Mouse (Mus musculus) embryonic fibroblast, embryonic 13.5 days (primary cell): Measurements from ENCODE around the gene Ddx54. TPM values are rescaled to one million over a fixed set of nuclear protein-coding genes. Genes with fewer than 3 reads are reported as not detected.

Source experiments
- H3K27ac ChIP-seq: 2 replicates; pipeline ENCODE4 v1.5.1; 2012; ENCODE audit warnings: low read length, control low read depth, inconsistent platforms; ENCODE audit not compliant: insufficient read depth
- H3K4me1 ChIP-seq: 2 replicates; pipeline ENCODE4 v1.6.1; 2011; ENCODE audit warnings: low read length; ENCODE audit not compliant: control insufficient read depth, insufficient read depth
- H3K4me3 ChIP-seq: 2 replicates; pipeline ENCODE4 v1.5.1; 2011; ENCODE audit warnings: mild to moderate bottlenecking, control low read depth, low read length; ENCODE audit not compliant: insufficient read depth
- CTCF ChIP-seq: IDR thresholded peaks from 2 replicates; pipeline ENCODE4 v1.5.1; 2011; ENCODE audit warnings: mild to moderate bottlenecking, control low read depth, low read length, moderate library complexity, borderline replicate concordance; ENCODE audit not compliant: insufficient read depth
- POLR2A ChIP-seq: IDR thresholded peaks from 2 replicates; pipeline ENCODE4 v1.6.1; 2011; ENCODE audit warnings: low read depth, mild to moderate bottlenecking, control low read depth, low read length, moderate library complexity
- polyA plus RNA-seq: library from polyadenylated mRNA; stranded (reverse); fragments of >200 nt; gene quantifications from 2 replicates; pipeline ENCODE4 v1.2.4, GENCODE M21; 2011; ENCODE audit warnings: low read depth; ENCODE audit not compliant: missing spikeins, insufficient read length

Ddx54 gene
- polyA plus RNA-seq, 1 experiment: 39.3 TPM

DNA sequence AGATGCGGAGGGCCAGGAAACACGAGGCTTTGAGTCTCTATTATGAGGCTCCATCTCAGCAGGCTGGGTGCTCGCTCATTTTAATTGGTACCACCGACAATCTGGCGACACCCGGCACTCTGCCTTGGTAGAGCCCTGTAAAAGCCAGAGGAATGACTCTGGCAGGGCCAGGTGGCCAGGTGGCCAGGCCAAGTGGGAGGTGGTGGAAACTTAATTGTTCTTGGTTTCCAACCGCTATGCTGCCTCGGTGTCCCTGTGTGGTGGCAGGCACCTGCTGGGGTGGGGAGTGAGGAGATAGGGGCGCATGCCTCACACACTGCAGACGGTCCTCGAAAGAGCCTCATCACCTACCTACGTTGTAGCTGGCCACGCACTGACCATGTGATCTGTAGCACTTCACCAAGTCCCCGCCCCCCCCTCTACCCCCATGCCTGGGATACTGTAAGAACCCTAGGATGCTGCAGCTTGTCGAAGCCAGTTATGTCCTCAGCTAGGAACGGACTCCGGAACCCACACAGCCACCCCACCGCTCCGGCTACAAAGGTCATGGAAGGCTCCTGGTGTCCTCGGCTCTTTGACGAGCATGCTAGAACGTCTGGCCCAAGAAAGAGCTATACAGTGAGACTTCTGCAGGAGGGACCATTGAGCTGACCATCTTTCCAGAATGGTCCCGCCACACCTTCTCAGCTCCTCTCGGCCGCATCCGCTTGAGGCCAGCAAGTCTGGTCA lies 32.5 kb upstream of the Ddx54 start:
- Histone ChIP-seq H3K4me1 (peaks cover 17% of the 10 kb centered on the region), H3K4me3 (no peak overlapping the region)
- no peak for TF ChIP-seq CTCF
- TF ChIP-seq POLR2A: no peak

DNA sequence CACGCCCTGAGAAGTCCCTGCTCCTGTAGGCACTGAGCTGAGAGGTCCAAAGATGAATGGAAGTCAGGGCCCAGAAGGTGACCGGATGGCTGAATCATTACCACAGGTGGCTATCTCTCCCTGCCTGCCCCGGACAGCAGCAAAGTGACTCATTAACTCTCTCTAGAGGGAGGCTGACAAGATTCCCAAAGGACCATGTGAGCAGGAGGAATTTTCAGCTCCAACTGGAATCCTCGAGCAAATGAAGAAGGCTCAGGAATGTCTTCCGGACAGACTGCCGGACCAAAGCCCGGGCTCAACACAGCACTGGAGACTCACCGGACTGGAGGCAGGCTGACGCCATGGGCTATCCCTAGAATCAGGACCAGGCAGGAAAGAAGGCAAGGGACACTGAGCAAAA lies 30.5 kb upstream of the Ddx54 start:
- TF ChIP-seq CTCF: no peak
- TF ChIP-seq POLR2A: no peak
- Histone ChIP-seq H3K4me3 (no peak overlapping the region), H3K27ac (no peak overlapping the region), H3K4me1 (peaks cover 17% of the 10 kb centered on the region)

More for the DNA sequence above, 32.5 kb upstream of the Ddx54 start:
- no peak overlapping the region for H3K27ac ChIP-seq

DNA sequence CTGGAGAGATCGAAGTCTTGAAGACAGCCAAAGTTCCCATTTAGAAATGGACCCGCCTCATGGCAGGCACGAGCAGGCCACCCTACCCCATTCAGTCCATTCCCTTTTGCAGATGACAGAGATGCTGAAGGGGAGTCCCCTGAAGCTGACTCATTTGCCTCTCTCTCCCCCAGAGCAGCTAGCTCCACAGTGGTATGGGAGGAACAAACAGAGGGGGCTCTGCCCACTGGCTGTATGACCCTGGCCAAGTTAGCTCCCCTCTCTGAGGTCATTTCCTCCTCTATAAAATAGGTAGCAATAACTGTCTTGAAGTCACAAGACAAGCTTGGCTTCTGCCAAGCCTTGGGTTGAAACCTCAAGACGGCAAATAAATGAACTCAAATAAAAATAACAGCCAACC lies 29.0 kb upstream of the Ddx54 start:
- H3K4me1 ChIP-seq: peaks cover 12% of the 10 kb centered on the region; the same call in 1 of the 2 replicates
- no peak overlapping the region for H3K4me3 ChIP-seq
- no peak overlapping the region for H3K27ac ChIP-seq
- no peak for TF ChIP-seq CTCF
- no peak for TF ChIP-seq POLR2A

DNA sequence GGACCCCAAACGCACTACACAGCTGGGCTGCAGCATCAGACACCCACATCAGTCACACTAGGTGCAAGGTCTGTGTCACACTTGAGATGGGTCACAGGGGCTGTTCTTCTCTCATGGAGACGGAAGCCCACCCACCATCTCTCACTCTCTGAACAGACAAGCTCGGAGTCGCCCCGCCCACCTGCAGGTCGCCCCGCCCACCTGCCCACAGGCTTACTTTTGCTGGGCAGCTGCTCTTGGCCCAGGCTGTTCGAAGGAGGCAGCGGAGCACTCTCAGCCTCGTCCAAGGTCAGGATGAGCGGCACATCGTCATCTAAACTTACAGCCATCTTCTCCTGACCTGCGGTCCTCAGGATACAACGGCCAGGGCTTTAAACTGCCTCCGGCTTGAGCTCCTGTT lies 27.6 kb upstream of the Ddx54 start:
- no peak overlapping the region for H3K4me3 ChIP-seq
- TF ChIP-seq CTCF (no peak), POLR2A (no peak)
- 0 out of 2 replicates have a peak, but pooled peaks cover 9% of the 10 kb centered on the region for H3K4me1 ChIP-seq
- H3K27ac ChIP-seq: no peak overlapping the region

DNA sequence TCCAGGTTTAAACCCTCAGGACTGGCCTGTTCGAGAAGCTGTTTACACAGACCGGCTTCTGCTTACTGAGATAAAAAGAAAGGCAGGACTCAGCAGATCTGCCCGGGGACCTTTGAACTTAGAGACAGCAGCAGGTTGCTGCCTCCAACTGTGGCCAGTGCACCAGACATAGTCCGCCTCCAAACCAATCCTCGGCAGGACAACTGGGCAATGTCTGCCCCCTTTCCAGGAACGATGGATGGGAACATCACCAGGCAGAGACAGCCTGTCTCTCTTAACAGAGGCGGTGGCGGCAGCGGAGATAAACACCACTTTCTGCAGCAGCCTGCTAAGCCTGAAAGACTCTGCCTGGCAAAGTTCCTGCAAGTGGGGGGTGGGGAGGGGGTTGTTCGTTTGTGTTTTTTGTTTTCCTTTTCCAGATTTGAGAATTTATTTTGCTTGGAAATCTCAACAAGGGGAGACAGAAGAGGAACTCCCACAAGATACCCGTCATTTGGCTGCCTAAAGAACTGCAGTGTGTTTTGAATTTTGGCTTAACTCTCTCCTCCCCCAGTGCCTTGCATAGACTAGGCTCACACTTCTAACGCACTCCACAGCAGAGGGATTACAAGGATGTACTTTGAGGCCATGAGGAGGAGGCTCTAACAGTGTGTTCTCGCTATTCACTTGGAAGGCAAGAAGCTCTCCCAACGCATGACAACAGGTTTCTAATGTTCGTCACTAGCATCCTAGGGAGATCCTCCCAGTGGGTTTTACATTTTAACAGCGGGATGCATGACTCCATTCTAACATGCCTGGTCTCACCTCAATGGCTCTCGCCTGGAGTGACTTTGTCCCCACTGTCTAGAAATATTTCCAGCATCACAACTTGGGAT lies 25.6 kb upstream of the Ddx54 start:
- no peak overlapping the region for H3K27ac ChIP-seq
- peak overlapping the region; percentile 74 for H3K4me3 ChIP-seq
- H3K4me1 ChIP-seq: 0 out of 2 replicates have a peak, but pooled peaks cover 7% of the 10 kb centered on the region
- TF ChIP-seq CTCF (no peak), POLR2A (no peak)

DNA sequence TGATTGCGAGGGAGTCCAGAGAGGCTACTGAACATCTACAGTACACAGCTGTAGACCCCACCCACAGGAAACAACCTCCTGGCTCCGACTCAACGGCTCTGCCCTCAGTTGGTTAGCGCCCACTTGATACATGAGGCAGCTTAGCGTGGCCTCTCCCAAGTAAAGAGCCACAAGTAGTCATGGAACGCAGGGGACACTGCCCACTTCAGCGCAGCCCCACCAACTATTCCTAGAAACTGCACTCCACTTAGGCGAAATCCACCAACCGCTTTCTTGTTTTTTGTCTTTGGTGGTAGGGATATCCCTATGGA lies 25.0 kb upstream of the Ddx54 start:
- TF ChIP-seq POLR2A: 0 out of 2 replicates have a peak, but pooled peaks have one; percentile 25
- no peak for TF ChIP-seq CTCF
- Histone ChIP-seq H3K4me1 (0 out of 2 replicates have a peak, but pooled peaks cover 3% of the 10 kb centered on the region), H3K27ac (no peak overlapping the region)

DNA sequence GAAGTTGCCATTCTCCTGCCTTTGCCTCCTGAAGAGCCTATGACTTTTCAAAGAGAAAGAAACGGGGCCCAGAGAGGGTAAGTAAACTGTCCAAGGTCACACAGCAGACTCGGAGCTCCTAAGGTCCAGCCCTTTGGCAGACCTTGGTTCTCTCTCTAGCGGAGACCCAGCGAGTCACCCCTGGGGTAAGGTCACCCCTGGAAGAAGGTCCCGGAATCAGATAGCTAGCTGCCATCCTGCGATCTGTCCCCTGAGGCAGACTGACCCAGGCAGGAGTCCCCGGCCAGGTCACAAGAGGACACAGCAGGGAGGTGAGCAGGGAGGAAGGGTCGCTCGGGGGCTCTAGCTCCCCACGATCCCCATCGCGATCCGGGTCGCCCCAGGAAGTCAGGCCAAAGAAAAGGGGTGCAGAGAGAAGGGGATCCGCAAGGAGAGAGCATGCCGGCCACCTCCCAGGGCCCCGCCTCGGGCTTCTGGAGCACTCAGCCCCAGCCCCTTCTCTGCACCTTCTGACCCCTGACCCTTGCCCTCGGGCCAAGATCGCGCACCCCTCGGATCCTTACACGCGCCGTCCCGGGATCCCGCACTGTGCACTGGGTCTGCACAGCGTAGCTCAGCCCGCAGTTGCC lies 24.5 kb upstream of the Ddx54 start:
- Histone ChIP-seq H3K4me1 (0 out of 2 replicates have a peak, but pooled peaks cover 3% of the 10 kb centered on the region), H3K4me3 (peak overlapping the region; percentile 74), H3K27ac (no peak overlapping the region)
- TF ChIP-seq CTCF (no peak), POLR2A (no peak)

More for the DNA sequence above, 25.0 kb upstream of the Ddx54 start:
- peak overlapping the region; percentile 74 for H3K4me3 ChIP-seq

DNA sequence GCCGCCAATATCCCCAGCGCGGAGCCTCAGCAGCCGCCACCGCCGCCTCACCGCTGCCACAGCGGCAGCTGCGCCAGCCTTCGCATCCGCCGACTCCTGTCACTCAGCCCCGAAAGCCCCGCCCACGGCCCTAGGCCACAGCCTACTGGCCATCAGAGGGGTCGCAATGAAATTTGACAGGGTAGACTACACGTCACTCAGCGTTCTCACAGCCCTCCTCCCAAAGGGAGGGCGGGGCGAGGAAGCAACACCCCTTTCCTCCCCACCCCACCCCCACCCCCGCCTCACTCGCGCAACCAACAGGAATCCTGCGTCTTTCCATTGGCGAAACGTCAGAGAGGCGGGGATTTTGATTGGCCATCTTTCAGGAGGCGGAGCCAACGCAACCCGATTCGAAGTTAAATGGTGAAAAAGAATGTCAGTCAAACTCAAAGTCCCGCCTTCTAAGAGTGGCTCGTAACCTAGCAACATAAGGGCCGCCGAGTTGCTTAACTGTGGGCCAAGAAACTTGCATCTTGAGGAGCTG lies 23.9 kb upstream of the Ddx54 start, which contains the start of the genes Tpcn1 and Iqcd:
Tpcn1 (minus strand) TSS at position 105 of the 526 bp plus-strand sequence.
Iqcd (plus strand) TSS at position 448 of the 526 bp plus-strand sequence.
- TF ChIP-seq POLR2A (peak; percentile 98), CTCF (no peak)
- no peak within 1 kb of the TSS for H3K27ac ChIP-seq
- H3K4me3 ChIP-seq: peak within 1 kb of the TSS; percentile 74
- H3K4me1 ChIP-seq: 0 out of 2 replicates have a peak, but pooled peaks cover 3% of the 10 kb centered on the region

DNA sequence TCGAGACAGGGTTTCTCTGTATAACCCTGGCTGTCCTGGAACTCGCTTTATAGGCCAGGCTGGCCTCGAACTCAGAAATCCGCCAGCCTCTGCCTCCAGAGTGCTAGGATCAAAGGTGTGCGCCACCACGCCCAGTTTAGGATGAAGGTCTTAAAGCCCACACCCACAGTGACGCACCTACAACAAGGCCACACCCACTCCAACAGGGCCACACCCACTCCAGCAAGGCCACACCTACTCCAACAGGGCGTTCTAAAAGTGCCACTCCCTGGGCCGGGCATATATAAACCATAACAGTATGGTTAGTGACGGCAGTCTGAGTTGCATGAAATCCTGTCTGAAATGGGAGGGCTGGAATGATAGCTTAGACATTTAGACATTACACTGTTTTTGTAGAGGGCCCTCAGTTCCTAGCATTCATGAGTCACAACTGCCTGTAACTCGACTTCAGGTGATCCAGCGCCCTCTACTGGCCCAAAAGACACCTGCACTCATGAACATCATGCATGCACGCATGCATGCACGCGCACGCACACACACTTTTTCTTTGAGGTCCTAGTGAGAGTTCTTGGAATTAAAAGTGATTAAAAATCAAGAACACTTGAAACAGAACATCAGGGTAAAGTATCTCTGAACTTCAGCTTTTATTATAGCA lies 22.1 kb upstream of the Ddx54 start:
- TF ChIP-seq POLR2A (no peak), CTCF (peak; percentile 55; the same call in 1 of the 2 replicates)
- 0 out of 2 replicates have a peak, but pooled peaks cover 3% of the 10 kb centered on the region for H3K4me1 ChIP-seq

More for the DNA sequence above, 22.1 kb upstream of the Ddx54 start:
- Histone ChIP-seq H3K4me3 (no peak overlapping the region), H3K27ac (no peak overlapping the region)
